Mouse (Mus musculus) limb, embryonic 12.5 days (tissue): ENCODE results near the gene Nup205. TPM values are rescaled to one million over a fixed set of nuclear protein-coding genes. Genes with fewer than 3 reads are reported as not detected.
A peak's percentile ranks its signal among the peaks of the same experiment; 100 is the strongest.
"Not testable (repeated sequence)": the region's sequence is repeated elsewhere in the genome, so short reads cannot be mapped to it uniquely, and the experiment has no call there.

Source experiments
- ATAC-seq: fragments of 200-750 bp; cut with Nextera tagmentation; 2 replicates; pipeline ENCODE4 v1.8.0; 2017; ENCODE audit warnings: low read depth, moderate TSS enrichment; ENCODE audit not compliant: insufficient number of reproducible peaks, insufficient read depth, low FRiP score, low TSS enrichment
- H3K27ac ChIP-seq: fragments of 300-500 bp; sonication (generic); 2 replicates; pipeline ENCODE4 v1.5.1; 2016; ENCODE audit warnings: mild to moderate bottlenecking, moderate library complexity
- H3K27me3 ChIP-seq: fragments of 300-500 bp; sonication (generic); 2 replicates; pipeline ENCODE4 v1.6.1; 2016; ENCODE audit warnings: mild to moderate bottlenecking, moderate library complexity
- H3K36me3 ChIP-seq: fragments of 300-500 bp; sonication (generic); 2 replicates; pipeline ENCODE4 v1.6.1; 2016; ENCODE audit warnings: mild to moderate bottlenecking, moderate library complexity
- H3K4me1 ChIP-seq: fragments of 300-500 bp; sonication (generic); replicated peaks from 2 replicates; pipeline ENCODE4 v1.6.1; 2016
- H3K4me2 ChIP-seq: fragments of 300-500 bp; sonication (generic); 2 replicates; pipeline ENCODE4 v1.6.1; 2016; ENCODE audit warnings: mild to moderate bottlenecking, moderate library complexity
- H3K4me3 ChIP-seq: fragments of 300-500 bp; sonication (generic); replicated peaks from 2 replicates; pipeline ENCODE4 v1.5.1; 2016; ENCODE audit warnings: mild to moderate bottlenecking
- H3K9ac ChIP-seq: fragments of 300-500 bp; sonication (generic); replicated peaks from 2 replicates; pipeline ENCODE4 v1.6.1; 2016; ENCODE audit warnings: mild to moderate bottlenecking, moderate library complexity
- H3K9me3 ChIP-seq: fragments of 300-500 bp; sonication (generic); 2 replicates; pipeline ENCODE4 v1.6.1; 2016; ENCODE audit warnings: mild to moderate bottlenecking, moderate library complexity
- WGBS: fragments of 180-500 bp; shearing (Covaris S2); methylation state at CpG from one replicate; pipeline ENCODE4 v1.1.7; 2016; 5-methylcytosine and 5-hydroxymethylcytosine counted together
- polyA plus RNA-seq: library from polyadenylated mRNA; unstranded; fragments of >200 nt; fragmentation: Nextera tagmentation; extraction: Ambion mirVana; gene quantifications from 2 replicates; pipeline ENCODE4 v1.2.1, GENCODE M21; 2016

Nup205 gene
- polyA plus RNA-seq, 1 experiment from 2014 or later = 47.3 TPM

DNA sequence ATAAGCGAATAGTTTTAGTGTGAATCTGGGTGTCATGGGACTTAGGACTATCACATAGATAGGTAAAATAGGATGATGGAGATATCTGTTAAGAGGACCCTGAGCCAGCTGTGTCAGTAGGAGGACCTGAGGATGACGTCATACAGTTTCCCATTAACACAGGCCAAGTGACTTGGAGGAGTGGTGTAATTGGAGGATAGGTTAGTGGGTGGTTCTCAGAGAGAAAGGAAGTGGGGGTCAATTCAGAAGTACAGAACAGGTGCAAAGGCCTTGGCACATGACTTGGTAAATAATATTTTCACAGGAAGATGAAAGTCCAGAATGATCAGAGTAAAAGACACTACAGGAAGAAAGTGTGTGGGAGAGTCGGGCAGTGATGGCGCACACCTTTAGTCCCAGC lies 4.0 kb upstream of the Nup205 start:
- WGBS = 85% methylated on average over 4 of the region's 4 CpGs
- no peaks in the 10 kb centered on the region for H3K36me3 ChIP-seq
- no peak for ATAC-seq

GRCm38 (mm10) chr6:35177650-35178272 lies 540 bp downstream of the Nup205 start:
- peak overlapping the region; percentile 80 for H3K4me2 ChIP-seq
- H3K4me3 ChIP-seq = peak overlapping the region; percentile 85
- H3K4me1 ChIP-seq = peaks cover 5% of the 10 kb centered on the region
- under 1% methylated on average over 66 of the region's 69 CpGs for WGBS
- H3K9ac ChIP-seq = peak overlapping the region; percentile 90
- ATAC-seq = peak; percentile 72; the same call in 1 of the 2 replicates
- H3K27ac ChIP-seq = peak overlapping the region; percentile 96
- no peaks in the 10 kb centered on the region for H3K9me3 ChIP-seq
- no peaks in the 10 kb centered on the region for H3K36me3 ChIP-seq
- no peaks in the 10 kb centered on the region for H3K27me3 ChIP-seq

More for the DNA sequence above, 4.0 kb upstream of the Nup205 start:
- H3K27ac ChIP-seq = no peak overlapping the region
- no peaks in the 10 kb centered on the region for H3K4me1 ChIP-seq
- H3K4me3 ChIP-seq = no peak overlapping the region
- H3K27me3 ChIP-seq = no peaks in the 10 kb centered on the region
- H3K9ac ChIP-seq = no peak overlapping the region
- no peaks in the 10 kb centered on the region for H3K9me3 ChIP-seq
- H3K4me2 ChIP-seq = no peak overlapping the region

DNA sequence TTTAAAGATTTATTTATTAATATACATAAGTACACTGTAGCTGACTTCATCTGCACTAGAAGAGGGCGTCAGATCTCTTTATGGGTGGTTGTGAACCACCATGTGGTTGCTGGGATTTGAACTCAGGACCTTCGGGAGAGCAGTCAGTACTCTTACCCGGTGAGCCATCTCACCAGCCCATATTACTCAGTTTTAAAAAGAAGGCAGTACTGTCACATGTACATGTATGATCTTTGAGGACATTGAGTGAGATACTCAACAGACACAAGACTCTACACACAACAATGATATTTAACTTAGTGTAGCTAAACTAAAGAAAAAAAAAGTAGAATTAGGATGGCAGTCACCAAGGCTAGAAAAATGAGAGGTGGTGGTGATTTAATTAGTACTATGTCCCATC lies 2.1 kb downstream of the Nup205 start:
- not testable (repeated sequence) for H3K4me2 ChIP-seq, ATAC-seq, H3K27ac ChIP-seq, H3K36me3 ChIP-seq, H3K4me1 ChIP-seq, H3K9ac ChIP-seq, H3K27me3 ChIP-seq, H3K4me3 ChIP-seq, H3K9me3 ChIP-seq
- WGBS = 92% methylated on average over 3 of the region's 3 CpGs

DNA sequence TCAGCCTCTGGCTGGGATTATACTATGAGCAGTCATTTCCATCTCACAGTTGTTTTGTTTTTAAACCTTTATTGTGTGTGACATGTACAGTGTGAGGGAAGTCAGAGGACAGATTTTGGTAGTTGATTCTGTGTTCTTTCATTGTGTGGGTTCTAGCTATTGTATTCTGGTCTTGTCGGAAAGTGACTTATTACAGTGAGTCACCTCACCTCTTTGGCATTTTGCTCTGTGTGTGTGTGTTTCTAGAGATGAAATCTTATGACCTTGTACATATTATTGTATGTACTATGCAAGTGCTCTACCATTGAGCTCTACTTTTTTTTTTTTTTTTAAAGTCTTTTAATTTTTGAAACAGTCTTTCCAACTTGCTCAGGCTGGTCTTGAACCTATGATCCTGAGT lies 7.6 kb downstream of the Nup205 start:
- Histone ChIP-seq H3K27ac (no peak overlapping the region), H3K36me3 (peaks cover 47% of the 10 kb centered on the region), H3K9ac (no peak overlapping the region), H3K4me3 (no peak overlapping the region), H3K9me3 (no peaks in the 10 kb centered on the region), H3K4me2 (no peak overlapping the region), H3K4me1 (no peaks in the 10 kb centered on the region), H3K27me3 (no peaks in the 10 kb centered on the region)
- WGBS = 95% methylated on average over 1 of the region's 1 CpGs
- no peak for ATAC-seq

- 90% methylated on average over 8 of the region's 8 CpGs for WGBS
- ATAC-seq = no peak
- H3K4me2 ChIP-seq = no peak overlapping the region
These were observed 14.0 kb downstream of the Nup205 start for GRCm38 (mm10) chr6:35191198-35191597.

GRCm38 (mm10) chr6:35225696-35226095 lies 48.5 kb downstream of the Nup205 start:
- no peak for ATAC-seq
- no peak overlapping the region for H3K4me2 ChIP-seq
- H3K9me3 ChIP-seq = no peaks in the 10 kb centered on the region
- H3K36me3 ChIP-seq = peaks cover 69% of the 10 kb centered on the region
- 93% methylated on average over 4 of the region's 4 CpGs for WGBS
- no peaks in the 10 kb centered on the region for H3K27me3 ChIP-seq
- H3K4me3 ChIP-seq = no peak overlapping the region
- no peak overlapping the region for H3K9ac ChIP-seq
- no peaks in the 10 kb centered on the region for H3K4me1 ChIP-seq
- H3K27ac ChIP-seq = no peak overlapping the region

More at GRCm38 (mm10) chr6:35191198-35191597, 14.0 kb downstream of the Nup205 start:
- H3K27ac ChIP-seq = no peak overlapping the region
- no peaks in the 10 kb centered on the region for H3K9me3 ChIP-seq
- no peaks in the 10 kb centered on the region for H3K27me3 ChIP-seq
- no peak overlapping the region for H3K4me3 ChIP-seq
- H3K36me3 ChIP-seq = peaks cover 93% of the 10 kb centered on the region
- no peak overlapping the region for H3K9ac ChIP-seq
- H3K4me1 ChIP-seq = no peaks in the 10 kb centered on the region

GRCm38 (mm10) chr6:35229415-35229814 lies 52.2 kb downstream of the Nup205 start:
- no peak for ATAC-seq
- peaks cover 82% of the 10 kb centered on the region for H3K36me3 ChIP-seq
- 97% methylated on average over 1 of the region's 1 CpGs for WGBS
- no peak overlapping the region for H3K27ac ChIP-seq
- H3K4me3 ChIP-seq = no peak overlapping the region
- no peaks in the 10 kb centered on the region for H3K9me3 ChIP-seq
- H3K4me1 ChIP-seq = no peaks in the 10 kb centered on the region
- H3K4me2 ChIP-seq = no peak overlapping the region
- no peaks in the 10 kb centered on the region for H3K27me3 ChIP-seq
- H3K9ac ChIP-seq = no peak overlapping the region

GRCm38 (mm10) chr6:35236108-35236785 lies 59.0 kb downstream of the Nup205 start:
- Histone ChIP-seq H3K27me3 (no peaks in the 10 kb centered on the region), H3K9ac (no peak overlapping the region), H3K4me3 (no peak overlapping the region), H3K9me3 (no peaks in the 10 kb centered on the region), H3K4me2 (no peak overlapping the region), H3K4me1 (no peaks in the 10 kb centered on the region), H3K36me3 (peaks cover 95% of the 10 kb centered on the region), H3K27ac (no peak overlapping the region)
- ATAC-seq = no peak
- 91% methylated on average over 9 of the region's 9 CpGs for WGBS

DNA sequence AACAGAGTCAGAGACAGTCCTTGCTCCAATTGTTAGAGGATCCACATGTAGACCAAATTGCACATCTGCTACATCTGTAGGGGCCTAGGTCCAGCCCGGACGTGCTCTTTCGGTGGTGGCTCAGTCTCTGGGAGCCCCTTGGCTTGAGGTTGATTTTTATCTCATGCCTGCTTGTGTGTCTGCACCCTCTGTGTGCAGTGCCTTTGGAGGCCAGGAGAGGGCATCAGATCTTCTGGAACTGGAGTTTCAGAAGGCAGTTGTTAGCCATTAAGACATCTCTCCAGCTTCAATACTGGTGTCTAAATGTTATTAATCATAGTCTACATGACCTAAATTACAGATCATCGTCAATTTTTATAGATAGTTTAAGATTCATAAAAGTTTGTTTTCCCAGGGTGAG lies 66.0 kb downstream of the Nup205 start:
- no peak overlapping the region for H3K4me3 ChIP-seq
- H3K36me3 ChIP-seq = peaks cover 88% of the 10 kb centered on the region
- H3K4me1 ChIP-seq = no peaks in the 10 kb centered on the region
- over 99% methylated on average over 4 of the region's 4 CpGs for WGBS
- no peak overlapping the region for H3K27ac ChIP-seq
- H3K27me3 ChIP-seq = no peaks in the 10 kb centered on the region
- H3K9me3 ChIP-seq = 0 out of 2 replicates have a peak, but pooled peaks cover 5% of the 10 kb centered on the region
- no peak for ATAC-seq
- H3K4me2 ChIP-seq = no peak overlapping the region
- no peak overlapping the region for H3K9ac ChIP-seq

DNA sequence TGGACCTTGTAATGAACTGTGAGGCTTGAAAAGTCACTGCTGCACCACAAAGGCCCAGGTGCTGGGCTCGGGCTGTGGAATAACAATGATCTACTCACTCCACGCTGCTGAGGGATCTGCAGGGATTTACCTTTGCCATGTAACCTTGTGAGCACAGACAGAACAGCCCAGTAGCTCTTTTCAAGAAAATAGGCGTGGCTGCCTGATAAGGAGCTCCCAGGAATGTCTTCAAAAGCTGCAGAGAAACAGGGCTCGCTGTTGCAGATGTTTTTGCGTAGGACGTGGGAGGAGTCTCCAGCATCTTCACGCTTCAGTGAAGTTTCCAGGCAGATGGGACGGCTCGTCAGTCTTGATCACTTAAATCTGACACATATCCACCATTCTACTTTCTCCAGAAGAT lies 66.8 kb downstream of the Nup205 start:
- peaks cover 81% of the 10 kb centered on the region for H3K36me3 ChIP-seq
- no peak overlapping the region for H3K9ac ChIP-seq
- H3K4me1 ChIP-seq = no peaks in the 10 kb centered on the region
- H3K4me3 ChIP-seq = no peak overlapping the region
- H3K27me3 ChIP-seq = no peaks in the 10 kb centered on the region
- no peak for ATAC-seq
- WGBS = 91% methylated on average over 9 of the region's 9 CpGs
- no peak overlapping the region for H3K27ac ChIP-seq
- H3K4me2 ChIP-seq = no peak overlapping the region
- 0 out of 2 replicates have a peak, but pooled peaks cover 5% of the 10 kb centered on the region for H3K9me3 ChIP-seq

DNA sequence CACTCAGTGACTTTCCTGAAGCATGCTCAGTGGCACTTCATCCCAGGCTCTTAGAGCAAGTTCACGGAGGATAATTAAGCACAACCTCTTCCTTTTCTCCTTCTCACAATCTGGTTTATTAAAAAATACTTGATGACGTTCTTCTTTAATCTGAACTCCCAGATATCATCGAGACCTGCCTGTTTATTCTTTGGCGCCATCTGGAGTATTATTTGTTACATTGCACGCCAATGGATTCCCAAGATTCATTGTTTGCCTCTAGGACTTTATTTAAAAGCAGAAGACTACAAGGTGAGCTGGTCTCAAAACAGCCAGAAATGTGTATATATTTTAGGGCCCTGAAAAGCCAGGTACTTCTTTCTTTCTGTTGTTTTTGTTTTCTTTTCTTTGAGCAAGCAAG lies 67.9 kb downstream of the Nup205 start:
- WGBS = 61% methylated on average over 5 of the region's 5 CpGs
- Histone ChIP-seq H3K9ac (no peak overlapping the region), H3K27ac (no peak overlapping the region), H3K4me2 (no peak overlapping the region), H3K27me3 (no peaks in the 10 kb centered on the region), H3K9me3 (0 out of 2 replicates have a peak, but pooled peaks cover 5% of the 10 kb centered on the region), H3K36me3 (peaks cover 70% of the 10 kb centered on the region), H3K4me3 (no peak overlapping the region), H3K4me1 (no peaks in the 10 kb centered on the region)
- no peak for ATAC-seq
